Comparison of ENCODE assay signal across 18 mouse cellular contexts in the genomic region with DNA sequence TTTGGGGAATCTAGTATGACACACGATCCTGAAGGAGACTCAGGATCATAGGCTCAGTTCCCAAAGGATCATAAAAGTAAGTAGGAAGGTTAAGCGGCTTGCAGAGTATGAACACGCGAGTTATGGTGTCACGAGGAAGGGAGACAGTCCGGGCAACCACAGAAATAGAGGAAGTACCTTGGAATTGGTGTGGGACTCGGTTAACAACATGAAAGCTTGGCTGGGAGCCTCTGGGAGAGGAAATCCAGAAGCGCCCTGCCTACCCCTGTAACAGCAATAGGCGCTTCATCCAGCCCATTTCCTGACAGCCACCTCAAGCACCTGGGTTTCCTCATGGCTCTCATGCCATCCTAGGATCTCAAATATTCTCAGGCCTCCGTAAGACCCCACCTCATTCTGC. TPM values are rescaled to one million over a fixed set of nuclear protein-coding genes. Genes with fewer than 3 reads are reported as not detected.
DNase-seq lines count a peak whose midpoint lies in the region; ATAC-seq and TF ChIP-seq lines count a peak whose summit lies in the region.
"Had no signal": no experiment of that assay in that cellular context is flagged by ENCODE, and none has a peak within 500 bp of the region (broad histone marks: within the 10 kb centered on the region; RNA-seq: fewer than 3 reads in every experiment).

No protein-coding gene starts in this region.

- no peak for TF ChIP-seq CTCF in stomach, postnatal 0 days (IDR thresholded peaks at IDR 0.05; ENCODE audit: low read depth)
- TF ChIP-seq CTCF in liver, postnatal 0 days (IDR thresholded peaks at IDR 0.05; ENCODE audit: low read depth), result no peak

- no peak overlapping the region; the same call in 1 of the 2 replicates for H3K4me2 ChIP-seq in kidney, embryonic 14.5 days (replicated peaks; ENCODE audit: low read depth, low read length)
- H3K4me2 ChIP-seq in stomach, embryonic 14.5 days (replicated peaks; ENCODE audit: low read depth, low read length), result no peak overlapping the region
- H3K4me2 ChIP-seq in stomach, postnatal 0 days (replicated peaks; ENCODE audit: low read depth), result no peak overlapping the region
- H3K4me2 ChIP-seq in liver, postnatal 0 days (ENCODE audit: low read depth, low read length), result peak overlapping the region; percentile 63
- H3K4me2 ChIP-seq in midbrain, embryonic 14.5 days (ENCODE audit: low read length), result no peak overlapping the region
- H3K4me2 ChIP-seq: limb, embryonic 13.5 days; midbrain, embryonic 12.5 days had no signal

- peak overlapping the region; percentile 42; the same call in 1 of the 2 replicates for H3K27ac ChIP-seq in kidney, embryonic 14.5 days (ENCODE audit: low read depth, low read length)
- peak overlapping the region; percentile 4; the same call in 1 of the 2 replicates for H3K27ac ChIP-seq in stomach, embryonic 14.5 days (ENCODE audit: low read length)
- H3K27ac ChIP-seq in stomach, postnatal 0 days (replicated peaks), result no peak overlapping the region
- peak overlapping the region; percentile 83 for H3K27ac ChIP-seq in liver, postnatal 0 days (ENCODE audit: low read depth)
- no peak overlapping the region for H3K27ac ChIP-seq in midbrain, embryonic 14.5 days (replicated peaks; ENCODE audit: low read depth, low read length)
- no peak overlapping the region for H3K27ac ChIP-seq in midbrain, embryonic 10.5 days (replicated peaks)
- H3K27ac ChIP-seq: heart, adult 2 months; hindbrain, embryonic 10.5 days; limb, embryonic 13.5 days; midbrain, embryonic 12.5 days had no signal

- peaks cover 36% of the 10 kb centered on the region for H3K4me1 ChIP-seq in kidney, embryonic 14.5 days (ENCODE audit: control insufficient read depth, insufficient read depth, low read length)
- peaks cover 32% of the 10 kb centered on the region; the same call in 1 of the 2 replicates for H3K4me1 ChIP-seq in stomach, embryonic 14.5 days (ENCODE audit: control insufficient read depth, insufficient read depth, low read length)
- peaks cover 8% of the 10 kb centered on the region for H3K4me1 ChIP-seq in stomach, postnatal 0 days (replicated peaks; ENCODE audit: control insufficient read depth, insufficient read depth)
- H3K4me1 ChIP-seq in liver, postnatal 0 days (ENCODE audit: insufficient read depth), result peaks cover 62% of the 10 kb centered on the region
- peaks cover 11% of the 10 kb centered on the region for H3K4me1 ChIP-seq in midbrain, embryonic 14.5 days (ENCODE audit: control insufficient read depth, insufficient read depth, low read length)
- peaks cover 34% of the 10 kb centered on the region for H3K4me1 ChIP-seq in midbrain, embryonic 10.5 days

- no peak overlapping the region for H3K4me3 ChIP-seq in kidney, embryonic 14.5 days (ENCODE audit: low read length)
- H3K4me3 ChIP-seq in stomach, embryonic 14.5 days (ENCODE audit: low read depth, low read length), result no peak overlapping the region
- no peak overlapping the region for H3K4me3 ChIP-seq in stomach, postnatal 0 days (ENCODE audit: low read depth, low read length)
- H3K4me3 ChIP-seq in liver, postnatal 0 days (ENCODE audit: low read depth, low read length), result peak overlapping the region; percentile 31
- H3K4me3 ChIP-seq in midbrain, embryonic 14.5 days (replicated peaks; ENCODE audit: low read depth, low read length), result no peak overlapping the region
- H3K4me3 ChIP-seq in midbrain, embryonic 10.5 days, result no peak overlapping the region
- H3K4me3 ChIP-seq: heart, adult 2 months; hindbrain, embryonic 10.5 days; limb, embryonic 13.5 days; midbrain, embryonic 12.5 days had no signal

- WGBS in kidney, embryonic 14.5 days, result 74% methylated on average over 10 of the region's 10 CpGs
- 81% methylated on average over 10 of the region's 10 CpGs for WGBS in stomach, embryonic 14.5 days
- WGBS in stomach, postnatal 0 days, result 83% methylated on average over 10 of the region's 10 CpGs
- WGBS in liver, postnatal 0 days (ENCODE audit: insufficient replicate concordance), result 69% methylated on average over 10 of the region's 10 CpGs
- WGBS in midbrain, embryonic 14.5 days, result 95% methylated on average over 10 of the region's 10 CpGs
- WGBS in midbrain, embryonic 10.5 days, result 91% methylated on average over 10 of the region's 10 CpGs

- no peaks in the 10 kb centered on the region for H3K27me3 ChIP-seq in kidney, embryonic 14.5 days (ENCODE audit: control insufficient read depth, insufficient read depth, low read length)
- no peaks in the 10 kb centered on the region for H3K27me3 ChIP-seq in stomach, embryonic 14.5 days (ENCODE audit: control insufficient read depth, insufficient read depth, low read length)
- no peaks in the 10 kb centered on the region for H3K27me3 ChIP-seq in stomach, postnatal 0 days (ENCODE audit: control insufficient read depth, insufficient read depth, low read length)
- H3K27me3 ChIP-seq in liver, postnatal 0 days (ENCODE audit: insufficient read depth, low read length), result no peaks in the 10 kb centered on the region
- no peaks in the 10 kb centered on the region for H3K27me3 ChIP-seq in midbrain, embryonic 14.5 days (ENCODE audit: control insufficient read depth, insufficient read depth, low read length)
- H3K27me3 ChIP-seq in midbrain, embryonic 10.5 days (ENCODE audit: low read depth, poor library complexity, severe bottlenecking), result 0 out of 2 replicates have a peak, but pooled peaks cover 5% of the 10 kb centered on the region

- H3K36me3 ChIP-seq in kidney, embryonic 14.5 days (ENCODE audit: control insufficient read depth, insufficient read depth, low read length), result no peaks in the 10 kb centered on the region
- no peaks in the 10 kb centered on the region for H3K36me3 ChIP-seq in stomach, embryonic 14.5 days (ENCODE audit: control insufficient read depth, insufficient read depth, low read length)
- H3K36me3 ChIP-seq in stomach, postnatal 0 days (ENCODE audit: control insufficient read depth, insufficient read depth, low read length), result no peaks in the 10 kb centered on the region
- peaks cover 17% of the 10 kb centered on the region for H3K36me3 ChIP-seq in liver, postnatal 0 days (replicated peaks; ENCODE audit: insufficient read depth, low read length)
- H3K36me3 ChIP-seq in midbrain, embryonic 14.5 days (ENCODE audit: control insufficient read depth, insufficient read depth, low read length), result peaks cover 10% of the 10 kb centered on the region
- H3K36me3 ChIP-seq in midbrain, embryonic 10.5 days, result peaks cover 6% of the 10 kb centered on the region; the same call in 1 of the 2 replicates
- H3K36me3 ChIP-seq: limb, embryonic 13.5 days had no signal

- no peak for DNase-seq in kidney, postnatal 25 days
- DNase-seq in stomach, postnatal 0 days (ENCODE audit: low spot score), result no peak
- DNase-seq in liver, postnatal 0 days, result no peak
- DNase-seq in midbrain, embryonic 14.5 days, result no peak
- DNase-seq in midbrain, embryonic 10.5 days (ENCODE audit: low spot score), result no peak
- DNase-seq: adrenal gland, postnatal 36 days; embryo, embryonic 11 days; forebrain, postnatal 0 days; heart, adult 2 months; kidney, postnatal 14 days; thymus, adult 18-20 months had no signal

- no peak for TF ChIP-seq EP300 in stomach, postnatal 0 days (optimal IDR thresholded peaks at IDR 0.05)
- no peak for TF ChIP-seq EP300 in liver, postnatal 0 days (IDR thresholded peaks at IDR 0.05; ENCODE audit: low read depth)

- no peak overlapping the region for H3K9ac ChIP-seq in kidney, embryonic 14.5 days (ENCODE audit: low read depth, low read length)
- H3K9ac ChIP-seq in stomach, embryonic 14.5 days (replicated peaks; ENCODE audit: low read depth, low read length), result no peak overlapping the region
- no peak overlapping the region for H3K9ac ChIP-seq in stomach, postnatal 0 days (ENCODE audit: low read length)
- peak overlapping the region; percentile 60 for H3K9ac ChIP-seq in liver, postnatal 0 days (replicated peaks)
- H3K9ac ChIP-seq in midbrain, embryonic 14.5 days (replicated peaks; ENCODE audit: low read length), result no peak overlapping the region
- H3K9ac ChIP-seq: forebrain, postnatal 0 days; limb, embryonic 13.5 days; midbrain, embryonic 12.5 days had no signal

- no peak for ATAC-seq in kidney, embryonic 14.5 days (ENCODE audit: low FRiP score, low TSS enrichment)
- ATAC-seq in stomach, embryonic 14.5 days (ENCODE audit: insufficient number of reproducible peaks, insufficient read depth, low FRiP score, low read depth), result no peak
- no peak for ATAC-seq in stomach, postnatal 0 days (ENCODE audit: low FRiP score, low TSS enrichment)
- ATAC-seq in granulocyte monocyte progenitor cell, adult 5-6 weeks (replicated peaks; ENCODE audit: poor library complexity, severe bottlenecking), result peak; percentile 76
- 0 out of 2 replicates have a peak, but pooled peaks have one; percentile 1 for ATAC-seq in liver, postnatal 0 days
- no peak for ATAC-seq in midbrain, embryonic 14.5 days (ENCODE audit: low FRiP score, low TSS enrichment)
- ATAC-seq: inflammation-experienced regulatory T-cells, adult 6 months had no signal

- no peaks in the 10 kb centered on the region for H3K9me3 ChIP-seq in kidney, embryonic 14.5 days (ENCODE audit: control insufficient read depth, low read length)
- H3K9me3 ChIP-seq in stomach, embryonic 14.5 days (ENCODE audit: control insufficient read depth, low read depth, low read length), result no peaks in the 10 kb centered on the region
- H3K9me3 ChIP-seq in stomach, postnatal 0 days (ENCODE audit: control insufficient read depth, low read length), result no peaks in the 10 kb centered on the region
- no peaks in the 10 kb centered on the region for H3K9me3 ChIP-seq in liver, postnatal 0 days (ENCODE audit: low read length)
- no peaks in the 10 kb centered on the region for H3K9me3 ChIP-seq in midbrain, embryonic 14.5 days (ENCODE audit: control insufficient read depth, low read length)
- no peaks in the 10 kb centered on the region for H3K9me3 ChIP-seq in midbrain, embryonic 10.5 days (replicated peaks)
- H3K9me3 ChIP-seq: hindbrain, embryonic 10.5 days; limb, embryonic 13.5 days; midbrain, embryonic 12.5 days had no signal

RNA-seq across cellular contexts. Expression of a gene that starts 7.3 kb away (rescaled TPM):
- 108 and 112 TPM in 2 replicates for polyA plus RNA-seq in kidney, embryonic 14.5 days (2014; fragmentation: Nextera tagmentation; extraction: Ambion mirVana)
- polyA plus RNA-seq in stomach, embryonic 14.5 days (2014; fragmentation: Nextera tagmentation; extraction: Ambion mirVana), result 42.7 and 45.8 TPM in 2 replicates
- polyA plus RNA-seq in stomach, postnatal 0 days (2015; fragmentation: Nextera tagmentation; extraction: Ambion mirVana), result 32.4 and 34.5 TPM in 2 replicates
- total RNA-seq in granulocyte monocyte progenitor cell, adult 5-6 weeks (2014; fragmentation: Nextera tagmentation), result 7.5 and 11.0 TPM in 2 replicates
- total RNA-seq in granulocyte monocyte progenitor cell, adult 5-6 weeks (2017), result 10.6 and 11.6 TPM in 2 replicates
- 80.4 and 85.0 TPM in 2 replicates for polyA plus RNA-seq in liver, postnatal 0 days (2015; fragmentation: Nextera tagmentation; extraction: Ambion mirVana)
- 70.4 and 80.1 TPM in 2 replicates for polyA plus RNA-seq in midbrain, embryonic 14.5 days (2014; fragmentation: Nextera tagmentation; extraction: Ambion mirVana)
- 45.4 and 46.5 TPM in 2 replicates for polyA plus RNA-seq in midbrain, embryonic 10.5 days (2016; fragmentation: Nextera tagmentation; extraction: Ambion mirVana)

RNA-seq across cellular contexts. Expression of a gene that starts 39.7 kb away (rescaled TPM):
- polyA plus RNA-seq in kidney, embryonic 14.5 days (2014; fragmentation: Nextera tagmentation; extraction: Ambion mirVana), result 67.4 and 118 TPM in 2 replicates
- 84.5 and 88.2 TPM in 2 replicates for polyA plus RNA-seq in stomach, embryonic 14.5 days (2014; fragmentation: Nextera tagmentation; extraction: Ambion mirVana)
- polyA plus RNA-seq in stomach, postnatal 0 days (2015; fragmentation: Nextera tagmentation; extraction: Ambion mirVana), result 38.1 and 38.8 TPM in 2 replicates
- total RNA-seq in granulocyte monocyte progenitor cell, adult 5-6 weeks (2014; fragmentation: Nextera tagmentation), result 44.0 and 48.2 TPM in 2 replicates
- 37.8 and 40.1 TPM in 2 replicates for total RNA-seq in granulocyte monocyte progenitor cell, adult 5-6 weeks (2017)
- 22.0 and 24.9 TPM in 2 replicates for polyA plus RNA-seq in liver, postnatal 0 days (2015; fragmentation: Nextera tagmentation; extraction: Ambion mirVana)
- polyA plus RNA-seq in midbrain, embryonic 14.5 days (2014; fragmentation: Nextera tagmentation; extraction: Ambion mirVana), result 57.2 and 79.6 TPM in 2 replicates
- polyA plus RNA-seq in midbrain, embryonic 10.5 days (2016; fragmentation: Nextera tagmentation; extraction: Ambion mirVana), result 90.6 and 101 TPM in 2 replicates

Comparison
In these comparisons a context has a peak if more than half of its experiments do, and no peak if none do; other contexts are left out.
1. H3K27ac ChIP-seq: peak in kidney, embryonic 14.5 days (single experiment), stomach, embryonic 14.5 days (single experiment) and liver, postnatal 0 days (single experiment); none in stomach, postnatal 0 days (single experiment), midbrain, embryonic 14.5 days (single experiment) and midbrain, embryonic 10.5 days (single experiment).
2. ATAC-seq: peak in granulocyte monocyte progenitor cell, adult 5-6 weeks (single experiment) and liver, postnatal 0 days (single experiment); none in kidney, embryonic 14.5 days (single experiment), stomach, embryonic 14.5 days (single experiment), stomach, postnatal 0 days (single experiment) and midbrain, embryonic 14.5 days (single experiment).